Mouse (Mus musculus): ENCODE data around the gene Ikzf5.

GRCm38 (mm10) chr7:131345856-131346541 is 64.3 kb downstream of the Ikzf5 start:
- TF ChIP-seq MYOG (IDR thresholded peaks at IDR 0.05; ENCODE audit: control insufficient read depth in 1 of 3, insufficient read depth in 1 of 3, insufficient read length in 2 of 3, low read depth in 2 of 3) (no peak), POLR2A (IDR thresholded peaks at IDR 0.05; ENCODE audit: insufficient read length, low read depth) (no peak), POLR2AphosphoS2 (IDR thresholded peaks at IDR 0.05; ENCODE audit: insufficient read length, low read depth) (no peak), MAX (IDR thresholded peaks at IDR 0.05; ENCODE audit: low read depth) (no peak), CEBPB (IDR thresholded peaks at IDR 0.05; ENCODE audit: insufficient read depth, poor library complexity, severe bottlenecking) (no peak), REST (IDR thresholded peaks at IDR 0.05; ENCODE audit: insufficient read depth, insufficient read length) (no peak), TCF12 (IDR thresholded peaks at IDR 0.05; ENCODE audit: insufficient read depth, poor library complexity, severe bottlenecking) (no peak), TCF3 (IDR thresholded peaks at IDR 0.05; ENCODE audit: insufficient read length, low read depth) (no peak), E2F4 (IDR thresholded peaks at IDR 0.05; ENCODE audit: insufficient read depth) (no peak)
